Mouse (Mus musculus): ENCODE measurements around the gene Lct.
"Not testable (repeated sequence)": the region's sequence is repeated elsewhere in the genome, so short reads cannot be mapped to it uniquely, and the experiment has no call there.

Lct gene

DNA sequence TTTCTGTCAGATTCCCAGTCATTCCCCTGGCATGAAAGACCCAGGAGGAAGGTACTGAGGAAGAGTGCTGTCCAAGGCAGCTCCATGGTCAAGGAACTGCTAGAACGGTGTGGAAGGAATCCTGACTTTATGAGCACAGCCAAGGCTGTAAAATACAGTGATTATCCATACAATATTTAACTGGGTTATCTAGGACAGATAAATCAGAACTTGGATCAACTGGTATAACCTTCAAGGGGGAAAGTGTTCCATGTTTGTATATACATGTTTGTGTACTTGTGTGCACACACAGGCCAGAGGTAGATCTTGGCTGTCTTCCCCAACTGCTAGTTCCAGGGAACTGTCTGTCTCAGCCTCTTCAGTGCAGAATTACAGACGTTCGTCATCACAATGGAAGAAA, at the start of gene Lct:
Lct (minus strand) TSS at position 101 of the 400 bp plus-strand sequence.
- no peak for DNase-seq (ENCODE audit: low read depth, low spot score)

DNA sequence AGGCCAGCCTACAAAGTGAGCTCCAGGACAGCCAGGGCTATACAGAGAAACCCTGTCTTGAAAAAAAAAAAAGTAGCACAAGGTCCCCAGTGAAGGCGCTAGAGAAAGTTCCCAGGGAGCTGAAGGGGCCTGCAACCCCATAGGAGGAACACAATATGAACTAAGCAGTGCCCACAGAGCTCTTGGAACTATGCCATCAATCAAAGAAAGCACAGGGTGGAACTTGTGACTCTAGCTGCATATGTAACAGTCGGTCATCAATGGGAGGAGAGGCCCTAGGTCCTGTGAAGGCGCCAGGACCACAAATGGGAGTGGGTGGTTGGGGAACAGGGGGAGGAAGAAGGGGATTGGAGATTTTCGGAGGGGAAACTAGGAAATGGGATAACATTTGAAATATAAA, 48.7 kb upstream of the Lct start:
- DNase-seq (ENCODE audit: low read depth, low spot score) = no peak

DNA sequence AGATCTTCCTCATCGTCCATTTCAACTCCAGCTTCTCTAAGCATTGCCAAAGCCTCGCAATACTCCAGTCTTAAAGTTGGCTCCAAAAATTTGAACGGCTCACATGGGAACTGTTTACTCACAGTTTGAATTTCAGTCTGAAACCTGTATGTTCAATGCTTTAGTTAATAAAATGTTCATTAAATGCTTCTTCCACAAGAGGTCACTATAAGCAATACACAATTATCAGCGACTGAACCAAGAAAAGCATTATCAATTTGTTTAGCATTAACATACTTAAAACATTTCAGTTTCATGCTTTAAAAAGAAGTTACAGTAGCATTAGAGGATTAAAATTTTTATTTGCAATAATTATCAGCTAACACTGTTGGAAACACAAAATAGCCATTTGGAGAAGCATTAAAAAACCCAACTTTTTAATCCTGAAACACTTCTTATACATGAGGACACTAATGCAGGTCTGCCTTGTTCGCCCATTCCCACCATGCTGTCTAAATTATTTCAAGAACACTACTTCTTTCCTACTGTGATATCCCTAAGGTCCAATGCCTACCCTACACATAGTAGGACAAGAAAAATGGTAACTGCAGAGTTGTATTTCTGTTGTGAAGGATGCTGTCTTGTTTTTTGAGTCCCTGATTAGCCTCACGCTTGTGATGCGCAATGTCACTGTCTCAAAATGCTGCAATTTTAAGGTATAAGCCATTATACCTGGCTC, 44.2 kb upstream of the Lct start:
- DNase-seq (ENCODE audit: low read depth, low spot score) = no peak

DNA sequence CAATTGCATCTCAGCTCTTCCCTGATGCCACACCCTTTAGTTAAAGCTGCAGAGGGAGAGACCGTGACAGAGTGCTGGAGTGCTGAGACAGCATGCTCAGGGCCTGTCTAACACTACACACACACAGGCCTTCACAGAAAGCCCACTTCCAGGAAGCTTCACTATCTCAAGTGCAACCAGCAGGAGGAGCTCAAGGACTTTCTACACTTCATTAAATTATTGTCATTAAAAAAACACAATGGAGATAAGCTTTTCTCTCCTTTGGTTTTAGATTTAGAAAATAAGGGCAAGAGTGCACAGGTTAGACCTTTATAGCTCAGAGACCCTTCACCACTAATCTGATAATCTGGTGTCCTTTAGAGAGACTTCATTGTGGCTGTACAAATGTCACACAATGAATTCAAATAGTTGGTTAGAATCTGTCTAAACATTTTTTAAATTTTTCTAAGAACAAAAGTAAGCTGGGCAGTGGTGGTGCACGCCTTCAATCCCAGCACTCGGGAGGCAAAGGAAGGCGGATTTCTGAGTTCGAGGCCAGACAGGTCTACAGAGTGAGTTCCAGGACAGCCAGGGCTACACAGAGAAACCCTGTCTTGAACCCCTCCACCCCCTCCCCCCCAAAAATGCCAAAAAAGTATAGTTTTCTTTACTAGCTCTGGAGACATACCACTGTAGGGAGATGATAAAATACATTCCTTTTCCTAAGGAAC, 40.8 kb upstream of the Lct start:
- no peak for DNase-seq (ENCODE audit: low read depth, low spot score)

DNA sequence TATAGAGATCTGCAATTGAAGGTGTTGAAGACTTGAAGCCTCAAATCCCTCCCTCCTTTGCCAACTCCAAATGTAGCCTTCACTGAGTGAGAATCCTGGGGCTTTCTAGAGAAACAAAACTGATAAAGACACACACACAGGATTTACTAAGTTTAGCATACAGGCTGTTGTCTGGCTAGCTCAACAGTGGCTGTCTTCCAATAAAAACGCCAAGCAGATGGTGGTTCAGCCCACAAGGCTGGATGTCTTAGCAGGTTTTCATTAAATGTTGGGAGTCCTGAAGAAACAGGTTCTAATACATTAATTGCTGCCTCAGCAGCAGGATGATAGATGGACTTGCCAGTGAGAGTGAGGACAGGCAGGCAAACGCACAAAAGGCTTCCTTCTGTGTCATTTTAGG, 32.5 kb upstream of the Lct start:
- DNase-seq (ENCODE audit: low read depth, low spot score) = peak; percentile 71

DNA sequence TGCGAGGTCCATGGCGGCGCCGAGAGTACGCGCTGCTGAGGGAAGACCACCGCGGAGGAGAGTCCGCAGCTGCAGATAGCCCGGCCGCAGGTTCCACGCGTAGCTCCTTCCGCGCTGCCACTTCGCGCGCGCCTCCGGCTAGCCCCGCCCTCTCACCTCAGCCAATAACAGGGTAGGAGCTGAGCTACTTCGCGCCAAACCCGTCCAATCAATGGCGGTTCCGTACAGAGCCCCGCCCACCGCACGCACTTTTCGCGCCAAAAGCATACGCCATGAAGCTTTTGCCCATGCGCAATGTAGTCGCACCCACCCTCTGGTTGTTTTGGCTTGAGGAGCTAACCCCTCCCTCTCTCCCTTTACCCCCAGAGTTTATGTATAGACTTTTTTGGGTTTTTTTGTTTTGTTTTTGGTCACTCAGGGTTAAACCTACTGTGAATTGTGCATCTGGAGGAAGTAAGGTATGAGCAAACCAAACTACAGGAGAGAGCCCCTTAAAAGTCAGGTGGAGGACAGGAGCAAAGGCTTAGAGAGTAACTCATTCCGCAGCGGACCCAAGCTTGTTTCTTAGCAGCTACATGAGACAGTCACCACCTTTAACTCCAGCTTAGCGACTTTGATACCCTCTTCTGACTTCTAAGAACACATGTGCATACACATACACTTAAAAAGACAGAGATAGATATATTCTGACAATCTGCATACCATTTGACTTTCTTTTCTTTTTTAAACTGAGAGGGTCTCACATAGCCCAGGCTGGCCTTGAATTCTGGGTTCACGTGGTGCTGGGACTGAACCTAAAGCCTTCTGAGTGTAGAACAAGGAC, 31.6 kb upstream of the Lct start, which contains the start of gene Mcm6:
Mcm6 (minus strand) TSS at position 111 of the 823 bp plus-strand sequence.
- peak; percentile 88 for DNase-seq (ENCODE audit: low read depth, low spot score)

DNA sequence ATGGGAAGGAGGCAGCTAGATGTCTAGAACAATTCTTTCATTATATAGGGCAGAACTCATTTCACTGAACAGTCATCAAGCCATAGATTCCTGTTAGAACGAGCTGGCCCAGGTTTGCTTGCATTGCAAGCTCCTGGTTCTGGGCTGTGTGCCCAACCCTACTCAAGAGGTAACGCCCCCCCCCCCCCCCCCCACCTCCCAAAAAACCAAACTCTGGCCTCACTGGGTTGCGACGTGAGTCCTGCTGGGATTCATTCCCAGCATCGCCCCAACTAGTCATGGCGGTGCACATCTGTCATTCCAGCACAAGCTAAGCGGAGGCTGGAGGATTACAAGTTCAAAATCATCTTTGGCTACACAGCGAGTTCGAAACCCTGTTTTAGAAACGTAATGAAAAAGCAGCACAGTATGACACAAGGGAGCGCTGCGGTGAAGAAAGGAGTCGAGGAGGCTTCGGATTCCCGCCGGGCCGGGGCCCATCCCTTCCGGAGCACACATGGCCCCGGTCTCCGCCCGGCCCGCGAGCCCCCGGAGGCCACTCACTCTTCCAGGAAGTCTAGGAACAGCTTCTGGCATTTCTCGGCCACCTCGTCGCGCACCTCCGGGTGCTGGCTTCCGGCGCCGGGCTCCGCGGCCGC, 30.9 kb upstream of the Lct start:
- DNase-seq (ENCODE audit: low read depth, low spot score) = no peak

DNA sequence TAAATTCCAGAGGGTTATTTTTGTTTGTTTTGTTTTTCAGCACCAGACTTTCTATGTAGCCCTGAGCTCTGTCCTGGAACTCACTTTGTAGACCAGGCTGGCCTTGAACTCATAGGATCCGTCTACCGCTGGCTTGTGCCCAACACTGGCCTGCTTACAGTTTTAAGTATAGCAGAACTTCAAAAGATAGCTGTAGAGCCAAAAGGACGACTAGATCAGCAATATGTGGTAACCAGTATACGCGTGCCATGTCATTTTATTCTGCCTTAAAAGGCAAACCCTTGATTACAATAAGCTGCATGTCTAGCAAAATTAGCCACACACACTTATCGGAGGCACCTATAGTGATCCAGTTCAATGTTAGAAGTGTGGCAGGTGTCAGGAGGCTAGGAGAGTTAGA, 30.2 kb upstream of the Lct start:
- DNase-seq (ENCODE audit: low read depth, low spot score) = no peak

DNA sequence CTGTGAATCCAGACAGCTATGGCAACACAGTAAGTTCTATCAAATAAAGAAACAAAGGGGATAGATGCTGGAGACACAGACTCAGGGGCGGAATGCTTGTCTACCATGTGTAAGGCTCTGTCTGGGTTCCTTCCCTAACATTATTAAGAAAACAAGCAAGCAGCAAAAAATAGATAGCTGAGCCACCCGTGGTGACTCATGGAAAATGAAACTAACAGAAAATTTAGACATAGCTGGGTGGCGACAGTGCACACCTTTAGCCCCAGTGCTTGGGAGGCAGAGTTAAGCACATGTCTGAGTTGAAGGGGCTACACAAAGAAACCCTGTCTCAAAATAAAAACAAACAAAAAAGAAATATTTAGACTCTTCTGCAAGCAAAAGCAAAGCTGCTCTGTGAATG, 29.3 kb upstream of the Lct start:
- DNase-seq (ENCODE audit: low read depth, low spot score) = no peak

DNA sequence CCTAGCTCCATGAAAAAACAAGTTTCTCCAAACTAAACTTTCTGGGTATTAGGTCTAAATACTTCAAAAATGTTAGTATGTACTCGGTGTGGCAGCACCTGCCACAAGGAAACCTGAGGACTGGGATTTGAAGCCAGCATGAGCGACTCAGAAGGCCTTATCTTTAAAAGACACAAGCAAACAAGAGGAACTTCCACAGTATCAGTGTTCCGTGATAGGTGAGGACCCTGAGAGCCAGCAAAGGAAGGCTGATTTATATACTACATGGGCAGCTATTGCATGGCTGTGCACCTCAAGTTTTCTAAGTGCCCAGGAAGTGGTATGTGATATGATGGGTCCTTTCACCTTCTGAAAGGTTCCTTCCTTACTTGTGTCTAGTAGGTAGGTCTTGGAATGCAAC, 25.0 kb upstream of the Lct start:
- no peak for DNase-seq (ENCODE audit: low read depth, low spot score)

DNA sequence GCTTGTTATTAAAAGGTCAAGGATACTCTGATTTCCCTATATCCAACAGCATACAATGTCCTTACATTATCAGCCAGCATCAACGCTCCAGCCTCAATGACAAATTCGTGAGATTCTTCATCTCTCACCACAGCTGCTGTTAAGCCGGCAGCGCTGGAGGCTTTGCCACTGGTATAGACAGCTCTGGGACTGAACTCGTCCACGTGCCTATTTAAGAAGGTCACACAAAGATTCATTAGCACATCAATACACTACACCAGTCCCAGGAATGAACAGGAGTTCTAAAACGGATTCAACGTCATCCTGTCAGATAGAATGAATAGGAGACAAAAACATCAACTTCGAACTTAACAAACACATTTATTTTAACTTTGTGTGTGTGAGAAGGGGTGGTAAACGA, 16.1 kb upstream of the Lct start:
- DNase-seq (ENCODE audit: low read depth, low spot score) = no peak

DNA sequence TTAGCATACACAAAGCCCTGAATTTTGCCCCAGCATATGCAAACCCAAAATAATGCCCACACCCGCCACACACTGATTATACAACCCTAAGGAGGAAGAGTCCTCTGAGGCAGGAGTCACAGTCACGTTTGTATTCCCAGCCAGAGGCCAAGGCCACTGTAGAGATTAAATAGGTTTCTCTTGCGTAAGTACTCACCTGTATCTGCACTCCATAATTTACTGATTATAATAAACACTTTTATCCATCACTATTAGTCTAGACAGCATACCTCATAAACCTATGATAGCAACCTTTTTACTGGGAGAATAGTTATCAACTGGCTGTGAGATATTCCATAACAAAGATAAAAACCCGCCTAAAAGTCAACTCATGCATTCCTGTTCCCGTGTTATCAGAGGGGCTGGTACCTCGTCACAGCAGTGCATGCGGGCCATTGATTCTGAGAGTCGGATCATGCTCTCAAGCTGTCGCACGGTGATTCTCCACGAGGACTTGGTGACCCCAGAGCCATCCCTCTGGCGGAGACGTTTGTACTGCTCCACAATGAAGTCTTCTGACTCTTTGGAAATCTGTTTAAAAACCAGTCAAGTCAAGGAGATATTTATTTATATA, 9.7 kb upstream of the Lct start:
- DNase-seq (ENCODE audit: low read depth, low spot score) = no peak

DNA sequence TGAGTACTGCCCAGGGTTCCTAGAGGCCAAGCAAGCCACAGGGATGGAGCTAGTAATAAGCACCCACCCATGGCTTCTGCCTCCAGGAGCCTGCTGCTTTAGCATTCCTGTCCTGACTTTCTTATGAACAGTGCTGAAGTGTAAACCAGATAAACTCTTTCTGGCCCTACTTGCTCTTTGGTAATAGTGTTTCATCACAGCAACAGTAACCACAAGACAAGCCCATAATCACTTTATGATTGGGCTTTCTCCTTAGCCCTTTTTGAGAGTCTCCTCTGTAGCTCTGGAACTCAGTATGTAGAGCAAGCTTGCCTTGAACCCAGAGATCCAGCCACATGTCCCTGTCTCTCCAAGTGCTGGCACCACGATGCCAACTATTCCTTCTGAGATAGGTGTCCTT, 2.2 kb upstream of the Lct start:
- no peak for DNase-seq (ENCODE audit: low read depth, low spot score)

DNA sequence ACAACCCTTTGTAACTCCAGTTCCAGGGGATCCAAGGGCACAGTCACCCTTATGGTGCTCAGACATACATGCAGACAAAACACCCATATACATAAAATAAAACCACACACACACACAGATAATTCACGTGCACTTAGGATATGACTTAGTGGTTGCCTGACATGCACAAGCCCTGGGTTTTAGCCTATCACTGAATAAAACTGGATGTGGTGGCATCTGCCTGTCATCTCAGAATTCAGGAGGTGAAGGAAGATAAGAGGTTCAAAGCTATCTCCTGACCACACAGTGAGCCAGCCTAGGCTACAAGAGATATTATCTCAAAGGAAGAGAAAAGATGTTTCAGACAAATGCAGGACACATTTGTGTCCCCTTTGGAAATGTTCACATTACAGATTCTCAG, 953 bp downstream of the Lct start:
- DNase-seq (ENCODE audit: low read depth, low spot score) = no peak

DNA sequence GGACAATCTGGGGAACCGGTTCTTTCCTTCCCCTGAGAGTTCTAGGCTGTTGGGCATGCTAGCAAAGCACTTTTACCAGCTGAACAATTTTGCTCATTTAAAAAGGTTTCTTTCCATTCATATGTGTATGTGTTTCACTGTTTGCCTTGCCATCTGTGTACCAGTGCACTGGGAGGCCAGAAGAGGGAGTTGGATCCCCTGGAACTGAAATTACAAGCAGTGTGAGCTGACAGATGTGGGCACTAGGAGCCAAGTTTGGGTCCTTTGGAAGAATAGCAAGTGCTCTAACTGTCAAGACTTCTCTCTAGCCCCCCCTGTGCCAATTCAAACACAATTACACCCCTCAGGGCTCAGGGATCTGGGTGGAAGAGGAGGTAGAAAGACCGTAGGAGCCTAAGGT, 3.3 kb downstream of the Lct start:
- DNase-seq (ENCODE audit: low read depth, low spot score) = no peak

DNA sequence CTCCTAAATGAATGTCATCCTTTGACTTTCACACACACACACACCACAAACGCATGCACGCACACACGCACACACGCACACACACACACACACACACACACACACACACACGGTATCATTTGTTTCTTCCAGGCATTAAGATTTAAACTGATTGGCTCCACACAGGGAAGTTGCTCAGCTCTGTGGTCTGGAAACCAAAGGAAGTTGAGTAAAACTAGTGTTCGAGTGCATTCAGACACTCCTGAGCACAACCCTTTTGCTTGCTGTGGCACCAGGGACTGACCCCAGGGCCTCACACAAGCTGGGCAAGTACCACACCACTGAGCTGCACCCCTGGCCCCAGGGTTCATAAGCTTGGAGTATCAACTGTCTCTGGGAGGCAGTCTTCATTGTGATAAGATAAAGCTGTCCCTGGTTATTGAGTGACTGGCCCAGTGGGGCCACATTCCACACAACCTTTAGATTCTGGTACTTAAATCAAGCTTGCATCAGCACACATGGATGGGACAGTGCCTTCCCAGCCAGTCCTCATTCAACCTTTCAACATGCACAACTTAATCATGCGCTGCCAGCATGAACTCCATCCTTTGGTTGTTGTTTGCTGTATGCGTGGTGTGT, 5.0 kb downstream of the Lct start:
- DNase-seq (ENCODE audit: low read depth, low spot score) = no peak

DNA sequence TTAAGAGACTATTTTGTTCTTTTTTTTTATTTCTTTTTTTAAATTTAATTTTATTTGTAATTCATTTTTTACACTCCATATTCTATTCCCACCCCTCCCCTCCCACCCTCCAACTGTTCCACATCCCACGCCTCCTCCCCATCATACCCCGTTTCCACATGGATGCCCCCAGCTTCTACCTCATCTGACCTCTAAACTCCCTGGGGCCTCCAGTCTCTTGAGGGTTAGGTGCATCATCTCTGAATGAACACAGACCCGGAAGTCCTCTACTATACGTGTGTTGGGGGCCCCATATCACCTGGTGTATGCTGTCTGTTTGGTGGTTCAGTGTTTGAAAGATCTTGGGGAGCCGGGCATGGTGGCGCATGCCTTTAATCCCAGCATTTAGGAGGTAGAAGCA, 8.9 kb downstream of the Lct start:
- not testable (repeated sequence) for DNase-seq (ENCODE audit: low read depth, low spot score)

DNA sequence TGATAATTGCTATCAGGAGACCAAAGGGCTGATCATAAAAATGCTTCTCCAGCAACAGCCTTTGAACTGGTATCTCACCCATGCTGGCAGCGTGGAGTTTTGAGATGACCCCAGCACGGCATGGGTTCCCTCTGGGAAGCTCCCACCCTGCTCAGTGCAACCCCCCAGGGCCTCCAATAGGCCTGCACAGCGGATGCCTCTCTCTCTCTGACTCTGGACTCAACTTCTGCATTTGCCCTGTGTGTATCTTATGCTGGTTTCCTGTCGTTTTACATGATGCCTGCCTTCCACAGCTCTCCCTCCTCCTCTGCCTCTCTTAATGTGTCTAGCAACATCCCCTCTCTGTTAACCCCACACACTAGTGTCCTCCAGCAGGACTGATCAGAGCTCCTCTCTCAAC, 13.5 kb downstream of the Lct start:
- DNase-seq (ENCODE audit: low read depth, low spot score) = no peak

DNA sequence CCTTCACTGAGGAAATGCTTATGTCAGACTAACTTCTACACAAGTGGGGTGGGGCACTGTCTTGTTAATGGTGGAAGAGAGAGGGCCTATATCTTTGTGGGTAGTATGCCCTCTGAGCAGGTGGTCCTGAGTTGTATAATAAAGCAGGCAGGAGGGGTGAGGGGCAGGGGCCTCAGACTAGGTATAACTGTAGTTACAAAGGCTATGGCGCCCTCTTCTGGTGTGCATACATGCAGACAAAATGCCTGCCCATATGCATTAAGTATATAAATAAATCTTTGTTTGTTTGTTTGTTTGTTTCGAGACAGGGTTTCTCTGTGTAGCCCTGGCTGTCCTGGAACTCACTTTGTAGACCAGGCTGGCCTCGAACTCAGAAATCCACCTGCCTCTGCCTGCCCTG, 19.1 kb downstream of the Lct start:
- DNase-seq (ENCODE audit: low read depth, low spot score) = no peak

DNA sequence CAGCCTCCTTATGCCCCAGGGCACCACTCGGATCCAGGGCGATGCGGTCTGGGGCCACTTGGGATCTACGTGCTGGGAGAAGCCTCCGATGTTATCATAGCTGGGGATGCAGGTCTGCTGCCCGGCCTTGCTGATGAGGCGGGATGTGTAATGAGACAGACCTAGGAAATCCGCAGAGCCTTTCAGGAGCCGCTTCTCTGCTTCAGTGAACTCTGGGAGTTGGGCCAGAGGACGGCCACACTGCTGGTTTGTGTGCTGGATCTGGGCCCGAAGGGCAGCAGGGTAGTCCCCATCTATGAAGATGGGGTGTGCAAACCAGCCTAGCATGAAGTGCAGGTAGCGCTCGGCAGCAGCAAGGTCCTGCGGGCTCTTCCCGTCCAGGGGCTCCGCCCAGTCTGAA, 24.2 kb downstream of the Lct start:
- DNase-seq (ENCODE audit: low read depth, low spot score) = no peak
